Mouse (Mus musculus) kidney, adult 2 months (tissue): ENCODE measurements around the gene Eif2b2.

ENCODE experiments used
- CTCF ChIP-seq: fragments of 200-500 bp; conservative IDR thresholded peaks from 2 replicates; pipeline ENCODE4 v1.5.1; 2011; ENCODE audit warnings: low read depth, mild to moderate bottlenecking, control low read depth, low read length, moderate library complexity, mixed read lengths; ENCODE audit not compliant: insufficient read depth, insufficient read length
- POLR2A ChIP-seq: fragments of 200-500 bp; IDR thresholded peaks from one replicate; pipeline ENCODE4 v1.6.1; 2011; ENCODE audit warnings: low read depth, low read length, control low read depth

DNA sequence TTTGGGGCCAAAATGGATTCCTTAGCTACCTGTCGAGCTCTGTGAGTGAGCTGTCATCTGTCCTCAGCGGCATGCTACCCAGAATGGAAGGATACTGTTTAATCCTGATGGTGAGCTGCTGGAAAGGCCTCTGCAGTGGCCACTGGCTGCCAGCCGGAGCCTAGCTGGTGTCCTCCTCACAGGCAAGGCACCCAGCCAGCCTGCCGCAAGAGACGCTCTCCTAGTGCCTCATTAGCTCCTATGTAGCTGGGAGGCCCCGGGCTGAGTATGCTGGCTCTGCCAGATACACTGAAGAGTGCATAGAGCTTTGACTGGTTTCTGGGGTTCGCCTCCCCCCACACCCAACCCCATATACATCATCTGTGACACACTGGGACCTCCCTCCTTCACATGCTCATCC is 45.3 kb upstream of the Eif2b2 start:
- no peak for TF ChIP-seq POLR2A
- TF ChIP-seq CTCF, result no peak
